Mouse (Mus musculus) brain, embryonic 14.5 days (tissue): Measurements from ENCODE around the gene Dapk3.

ENCODE experiments used
- CTCF ChIP-seq: fragments of 200-500 bp; IDR thresholded peaks from 2 replicates; pipeline ENCODE4 v1.5.1; 2012; ENCODE audit warnings: inconsistent platforms, mild to moderate bottlenecking, moderate library complexity, borderline replicate concordance; ENCODE audit not compliant: insufficient read depth, insufficient read length; ENCODE audit errors: extremely low read depth
- POLR2A ChIP-seq: fragments of 200-500 bp; IDR thresholded peaks from 2 replicates; pipeline ENCODE4 v1.6.1; 2012; ENCODE audit warnings: mild to moderate bottlenecking, inconsistent platforms, borderline replicate concordance; ENCODE audit not compliant: poor library complexity, insufficient read depth, insufficient read length, severe bottlenecking; ENCODE audit errors: extremely low read depth

- TF ChIP-seq CTCF (no peak), POLR2A (no peak)
Measured at GRCm38 (mm10) chr10:81144667-81145066, 38.1 kb upstream of the Dapk3 start.
